Mouse (Mus musculus) left cerebral cortex, postnatal 14 days (tissue): ENCODE measurements around the gene D630045J12Rik. TPM values are rescaled to one million over a fixed set of nuclear protein-coding genes. Genes with fewer than 3 reads are reported as not detected.

Experiments used
- total RNA-seq, 2 experiments: library from RNA; stranded (reverse); gene quantifications; 2 replicates each; pipeline ENCODE4 v1.2.3; 2021

The D630045J12Rik gene
- total RNA-seq, 2 experiments from 2014 or later, result 35.3 to 39.1 TPM

Other genes with a start within 250 kb of the D630045J12Rik start
- gene Svopl, start 207.0 kb downstream of the D630045J12Rik start, total RNA-seq, result under 1 TPM in 1 of 2 experiments, not detected in 1; 0.66 TPM
- gene Tmem213, start 144.8 kb downstream of the D630045J12Rik start, total RNA-seq, result not detected
- gene Atp6v0a4, start 129.4 kb downstream of the D630045J12Rik start, total RNA-seq, result 1 to 10 TPM; 5.1 to 6.0 TPM
- gene Zc3hav1l, start 45.2 kb upstream of the D630045J12Rik start, total RNA-seq, result 1 to 10 TPM; 2.4 to 2.6 TPM
- 1 to 10 TPM; 2.7 to 2.9 TPM for gene Zc3hav1, start 100.6 kb upstream of the D630045J12Rik start, total RNA-seq
- gene Ttc26, start 127.5 kb upstream of the D630045J12Rik start, total RNA-seq, result 10 to 100 TPM in 1 of 2 experiments, 1 to 10 TPM in 1; 8.6 to 10.6 TPM
- 10 to 100 TPM; 37.4 to 40.9 TPM for gene Ubn2, start 179.9 kb upstream of the D630045J12Rik start, total RNA-seq